Mouse (Mus musculus) CD4-positive helper T cell, adult 2 months (primary cell): ENCODE data around the gene Tagap.

Experiments used
- DNase-seq: peaks from one replicate; pipeline ENCODE4 v3.0.0-alpha.2; 2012; ENCODE audit warnings: low read depth, missing footprints, low spot score

Tagap gene

DNA sequence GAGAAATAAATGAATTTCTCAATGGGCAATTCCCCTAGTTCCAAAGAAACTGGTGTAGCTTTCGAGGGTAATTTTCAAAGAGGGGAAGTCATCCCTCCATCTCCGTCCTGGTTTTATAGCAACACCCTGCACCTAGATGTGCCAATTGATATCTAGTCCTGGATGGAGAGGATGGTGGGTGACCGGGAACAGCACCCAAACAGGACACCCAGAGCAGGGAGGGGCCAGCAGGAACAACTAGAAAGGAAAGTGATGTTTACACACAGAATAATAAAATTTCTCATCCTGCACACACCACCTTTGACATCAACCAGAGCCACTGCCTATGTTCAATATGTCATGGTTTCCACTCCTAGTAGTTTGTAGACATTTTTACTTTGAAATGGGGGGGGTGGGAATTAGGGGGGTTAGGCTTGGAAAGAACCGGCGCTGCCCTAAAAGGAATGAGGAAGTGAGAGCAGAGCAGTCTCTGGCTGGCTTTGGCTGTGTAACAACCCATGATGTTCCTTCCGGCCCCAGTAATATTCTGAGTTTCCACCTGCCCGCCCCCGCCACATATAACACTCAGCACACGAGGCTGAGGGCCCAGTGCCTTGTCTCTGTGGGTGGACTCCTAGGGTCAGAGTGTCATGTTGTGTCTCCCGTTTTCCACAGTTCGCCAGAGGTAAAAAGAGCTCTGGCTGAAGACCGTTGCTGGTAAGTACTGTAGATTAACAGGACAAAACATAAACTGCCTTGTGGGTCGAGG is at the start of gene Tagap:
Tagap (plus strand) TSS at position 588 of the 748 bp plus-strand sequence.
- peak; percentile 87 for DNase-seq

GRCm38 (mm10) chr17:7876541-7876940 is 49.3 kb upstream of the Tagap start:
- peak; percentile 61 for DNase-seq

DNA sequence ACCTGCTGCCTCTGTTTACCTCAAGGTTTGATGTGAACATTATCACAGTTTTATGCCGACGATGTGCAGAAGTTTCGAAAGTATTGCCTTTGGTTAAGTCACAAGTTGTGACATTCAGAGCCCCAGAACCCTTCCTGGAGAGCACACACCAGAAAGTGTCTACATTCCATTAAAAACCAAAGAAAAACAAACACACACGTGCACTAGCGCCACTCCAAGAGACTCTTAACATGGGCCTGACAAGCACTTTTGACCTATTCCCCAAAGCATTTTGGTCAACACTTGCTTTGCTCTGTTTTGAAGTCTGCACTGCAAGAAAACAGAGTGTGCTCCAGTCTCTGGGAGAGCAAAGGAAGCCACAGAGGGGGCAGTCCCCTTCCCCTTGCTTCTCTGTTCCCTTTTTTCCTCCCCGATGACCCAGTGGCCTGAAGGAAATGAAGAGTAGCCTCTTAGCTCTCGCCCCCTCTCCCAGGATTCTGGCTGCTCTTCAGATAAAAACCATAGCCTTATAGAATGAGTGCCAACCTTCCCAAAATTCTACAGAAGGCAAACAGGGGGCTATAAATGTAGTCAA is 48.5 kb upstream of the Tagap start:
- no peak for DNase-seq

DNA sequence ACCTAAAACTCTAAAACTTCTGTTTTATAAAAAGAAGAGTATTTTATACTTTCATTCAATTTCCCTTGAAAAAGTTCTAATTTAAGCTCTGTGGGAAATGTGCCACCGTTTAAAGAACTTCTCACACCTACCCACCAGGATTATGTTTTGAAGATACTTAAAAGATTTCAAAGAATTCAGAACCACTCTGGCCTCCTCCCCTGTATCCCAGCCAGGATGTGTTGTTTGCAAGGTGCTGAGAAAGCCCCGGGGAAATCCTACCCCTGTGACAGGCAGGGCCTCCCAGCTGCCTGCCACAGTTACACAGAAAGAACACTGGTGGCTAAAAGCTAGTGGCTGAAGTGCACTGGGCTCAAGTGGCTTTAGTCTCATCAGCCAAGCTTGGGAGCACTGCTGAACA is 47.9 kb upstream of the Tagap start:
- peak; percentile 76 for DNase-seq

DNA sequence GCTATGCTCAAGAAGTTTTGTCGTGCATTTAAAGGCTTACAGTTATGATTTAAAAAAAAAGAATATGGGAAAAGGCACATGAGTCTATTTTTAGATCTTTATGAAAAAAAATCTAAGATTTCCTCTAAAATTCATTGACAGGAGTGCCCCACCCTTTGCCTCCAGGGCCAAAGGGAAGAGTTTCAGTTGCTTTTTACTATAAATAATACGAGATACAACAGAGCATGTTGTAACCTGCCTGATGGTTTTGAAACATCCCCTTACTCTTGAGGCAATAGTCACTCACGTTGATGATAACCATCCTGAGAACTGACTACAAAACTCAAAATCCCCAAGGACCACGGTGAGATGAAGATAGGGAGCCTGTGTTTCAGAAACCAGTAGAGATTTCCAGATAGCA is 46.3 kb upstream of the Tagap start:
- no peak for DNase-seq

DNA sequence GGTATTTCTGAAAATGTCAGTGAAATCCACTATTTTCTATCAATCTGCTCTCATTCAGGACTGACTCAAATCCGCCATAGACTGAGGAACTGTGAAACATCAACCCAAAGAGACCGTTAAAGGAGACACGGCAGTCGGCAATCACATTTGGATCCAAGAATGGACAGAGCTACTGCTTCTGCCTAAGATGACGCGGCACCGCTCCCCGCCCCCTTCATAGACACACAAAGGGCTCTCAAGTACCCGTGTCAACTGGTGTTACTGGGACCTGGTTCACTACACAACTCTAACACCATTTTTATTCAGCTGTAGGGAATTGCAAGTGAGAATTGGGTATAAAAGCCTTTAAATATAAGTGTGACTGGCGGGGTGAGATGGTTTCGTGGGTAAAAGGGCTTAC is 42.7 kb upstream of the Tagap start:
- no peak for DNase-seq

- DNase-seq, result peak; percentile 41
These were observed 41.2 kb upstream of the Tagap start for GRCm38 (mm10) chr17:7884606-7885005.

- no peak for DNase-seq
These were observed 38.6 kb upstream of the Tagap start for GRCm38 (mm10) chr17:7887071-7887815.

DNA sequence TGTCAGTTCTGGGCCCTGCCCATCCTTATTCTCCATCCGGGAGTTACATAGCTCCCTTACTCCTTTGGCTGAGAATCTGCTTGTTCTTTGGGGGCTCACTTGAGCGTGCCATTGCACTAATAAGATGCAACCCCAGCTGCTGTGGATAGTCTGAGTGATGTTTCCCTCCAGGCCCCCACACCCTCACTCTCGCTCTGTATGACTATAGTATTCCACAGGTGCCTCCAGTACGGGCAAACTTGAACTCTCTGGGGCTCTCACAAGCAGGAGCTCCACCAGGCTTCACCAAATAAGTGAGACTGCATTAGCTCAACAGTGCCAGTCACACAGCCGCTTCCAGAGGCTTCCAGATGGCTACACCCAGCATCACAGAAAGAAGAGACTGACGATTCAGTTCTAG is 37.5 kb upstream of the Tagap start:
- no peak for DNase-seq

DNA sequence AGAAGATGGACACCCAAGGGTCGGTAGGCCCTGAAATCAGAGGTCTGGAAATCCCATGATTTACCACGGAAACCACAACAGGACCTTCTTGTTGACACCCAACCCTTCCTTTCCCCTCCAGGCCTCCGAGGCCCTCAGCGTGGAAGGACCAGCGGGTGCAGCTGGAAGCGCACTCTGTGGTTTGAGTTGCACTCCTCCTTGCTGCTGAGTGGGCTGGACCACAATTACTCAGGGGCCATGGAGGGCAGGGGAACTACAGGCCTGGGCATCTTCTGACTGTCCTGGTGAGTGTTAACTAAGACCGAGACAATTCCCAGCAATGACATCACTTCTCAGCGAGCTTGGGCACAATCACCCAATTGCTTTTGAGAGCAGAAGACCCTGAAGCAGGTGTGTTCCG is 36.8 kb upstream of the Tagap start:
- DNase-seq, result peak; percentile 68

DNA sequence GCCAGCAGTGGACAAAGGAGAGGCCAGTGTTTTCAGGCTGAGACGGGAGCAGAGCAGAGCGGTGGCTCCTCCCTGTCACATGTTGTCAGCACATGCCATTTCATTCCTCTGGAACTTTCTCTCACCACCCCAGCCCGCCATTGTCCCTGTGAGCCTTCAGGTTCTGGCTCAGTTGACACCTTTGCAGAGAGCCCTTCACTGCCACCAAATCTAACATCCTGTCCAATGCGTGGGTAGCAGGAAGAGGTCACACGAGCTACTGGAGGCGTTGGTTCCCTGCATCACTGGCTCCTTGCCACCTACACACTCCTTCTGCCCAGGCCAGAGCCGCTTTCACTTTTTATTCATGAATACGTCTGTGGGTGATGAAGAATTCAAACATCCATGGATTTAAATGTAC is 33.1 kb upstream of the Tagap start:
- peak; percentile 75 for DNase-seq

DNA sequence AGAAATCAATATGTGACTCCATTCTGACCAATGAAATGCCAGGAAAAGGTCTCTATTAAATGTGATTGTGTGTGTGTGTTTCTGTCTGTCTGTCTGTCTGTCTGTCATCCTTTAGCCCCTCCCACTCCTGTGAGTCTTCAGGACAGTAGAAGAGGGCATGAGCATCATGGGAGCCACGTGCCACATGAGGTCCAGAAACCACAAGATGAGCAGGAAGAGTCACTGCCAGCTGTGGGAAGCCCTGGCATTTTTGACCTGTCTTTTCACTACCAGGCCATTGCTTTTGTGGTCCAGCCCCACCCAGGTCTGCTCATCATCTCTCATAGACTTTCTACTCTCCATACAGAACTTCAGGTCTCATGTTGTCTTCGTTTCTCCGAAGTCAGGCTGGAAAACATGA is 31.7 kb upstream of the Tagap start:
- DNase-seq, result no peak

DNA sequence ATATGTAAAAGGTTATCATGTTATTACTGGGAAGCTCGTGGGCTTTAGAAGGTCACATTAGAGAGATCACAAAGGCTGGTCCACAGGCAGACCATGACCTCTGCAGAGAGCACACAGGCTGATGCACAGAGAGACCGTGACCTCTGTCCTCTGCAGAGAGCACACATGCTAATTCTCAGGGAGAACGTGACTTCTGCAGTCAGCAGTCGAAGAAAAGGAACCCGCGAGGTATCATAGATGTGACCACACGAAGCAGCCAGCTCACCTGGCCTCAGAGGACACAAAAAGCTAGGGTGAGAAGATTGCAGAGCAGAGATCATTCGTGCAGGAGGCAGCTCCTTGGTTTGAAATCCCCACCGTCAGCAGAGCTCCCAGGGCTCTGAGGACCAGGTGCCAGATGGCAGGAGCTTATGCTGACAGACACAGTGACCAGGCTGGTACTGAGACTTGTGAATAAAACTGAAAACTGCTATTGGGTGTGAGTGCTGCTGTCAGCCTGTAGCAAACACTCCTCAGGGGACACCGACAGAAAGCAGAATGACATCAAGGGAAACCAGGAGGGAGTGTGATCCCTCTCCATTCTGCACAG is 29.7 kb upstream of the Tagap start:
- DNase-seq, result no peak

- DNase-seq, result peak; percentile 48
These were observed 28.7 kb upstream of the Tagap start for GRCm38 (mm10) chr17:7897120-7897519.

DNA sequence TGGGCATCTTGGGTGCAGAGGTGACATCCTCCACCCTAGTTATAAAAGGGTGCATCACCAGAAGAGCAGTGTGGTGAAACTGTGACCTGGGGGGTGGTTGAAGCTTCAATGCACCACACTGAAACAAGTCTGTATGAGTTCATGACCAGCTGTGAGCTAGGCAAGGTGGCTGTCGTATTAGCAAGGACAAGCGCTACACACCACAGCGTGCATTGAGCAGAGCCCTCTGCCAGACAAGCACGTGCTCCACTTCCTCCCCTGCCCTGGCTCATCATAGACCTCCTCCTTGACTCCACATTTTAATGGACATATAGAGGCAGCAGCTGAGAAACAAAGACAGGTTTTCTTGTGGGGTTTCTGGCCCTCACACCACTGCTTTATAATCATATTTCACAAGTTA is 28.0 kb upstream of the Tagap start:
- DNase-seq, result no peak

GRCm38 (mm10) chr17:7899233-7899632 is 26.6 kb upstream of the Tagap start:
- no peak for DNase-seq

DNA sequence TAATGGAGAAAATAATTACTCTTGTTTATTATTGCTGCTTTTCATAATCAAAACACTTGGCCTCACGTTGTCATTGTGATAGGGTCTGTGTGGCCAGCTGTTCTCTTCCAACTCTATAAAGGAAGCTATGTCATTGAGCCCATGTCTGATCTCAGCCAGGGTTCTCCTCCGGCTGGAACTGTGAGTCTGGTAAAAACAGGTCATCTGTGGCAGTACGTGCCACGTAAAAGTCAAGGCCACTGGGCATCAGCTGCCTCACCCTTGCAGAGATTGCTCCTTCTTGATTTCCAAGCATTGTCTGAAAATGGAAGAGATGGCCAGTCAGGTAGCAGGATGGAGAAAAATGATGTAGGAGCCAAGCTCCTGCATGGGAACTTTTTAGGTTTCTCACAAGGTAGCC is 25.8 kb upstream of the Tagap start:
- DNase-seq, result no peak

- no peak for DNase-seq
These were observed 24.3 kb upstream of the Tagap start for GRCm38 (mm10) chr17:7901536-7901935.

GRCm38 (mm10) chr17:7902362-7902761 is 23.4 kb upstream of the Tagap start:
- peak; percentile 90 for DNase-seq

DNA sequence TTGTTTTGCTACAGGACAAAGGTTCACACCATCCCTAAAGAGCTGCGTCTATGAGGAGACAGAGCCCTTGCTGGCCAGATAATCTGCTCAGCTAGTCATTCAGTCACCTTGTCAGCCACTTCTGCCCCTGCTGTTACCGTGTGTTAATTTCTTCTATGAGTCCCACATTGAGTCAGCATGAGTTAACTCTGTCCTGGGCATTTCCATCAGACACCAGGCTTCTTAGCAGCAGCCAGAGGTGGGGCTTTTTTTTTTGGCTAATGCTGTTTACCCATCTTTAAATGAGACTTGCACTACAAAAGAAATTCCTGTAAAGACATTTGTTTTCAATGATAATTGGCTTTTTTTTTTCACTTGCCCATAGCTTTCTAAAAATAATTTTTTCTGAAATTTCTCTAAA is 20.8 kb upstream of the Tagap start:
- peak; percentile 32 for DNase-seq

DNA sequence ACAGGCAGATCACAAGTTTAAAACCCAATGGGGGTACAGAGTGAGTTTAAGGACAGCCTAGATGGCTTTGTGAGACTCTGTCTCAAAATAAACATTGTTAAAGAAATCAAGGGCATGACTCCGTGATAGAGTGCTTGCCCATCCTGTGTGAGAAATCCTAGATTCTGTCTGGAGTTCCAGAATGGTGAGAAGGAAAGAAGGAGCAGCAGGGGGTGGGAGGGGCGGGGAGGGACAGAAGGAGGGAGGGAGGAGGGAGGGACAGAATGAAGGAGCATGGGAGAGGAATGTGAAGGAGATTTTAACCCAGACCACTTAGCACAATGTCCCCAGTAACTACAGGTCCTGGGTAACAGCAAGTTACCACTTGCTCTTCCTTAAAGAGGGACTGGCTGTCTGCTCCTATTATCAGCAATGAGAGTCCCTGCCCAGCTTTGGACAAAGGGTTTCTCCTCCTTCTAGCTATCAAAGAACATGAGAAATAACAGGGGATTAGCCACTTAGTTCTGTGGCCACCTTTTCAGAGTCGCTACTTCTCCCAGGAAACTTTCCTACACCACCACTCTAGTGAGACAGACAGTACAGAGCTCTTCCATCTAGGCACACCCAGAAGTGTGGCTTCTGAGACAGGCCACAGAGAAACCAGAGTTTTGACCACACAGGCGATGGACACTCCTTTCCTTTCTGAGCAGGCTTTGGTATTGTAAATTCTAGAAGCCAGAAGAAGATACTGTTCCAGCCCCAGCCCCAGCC is 19.7 kb upstream of the Tagap start:
- DNase-seq, result peak; percentile 41
